Mouse (Mus musculus) liver, postnatal 0 days (tissue): ENCODE data around the gene Smarcb1.

ENCODE experiments used
- CTCF ChIP-seq: sonication (generic); IDR thresholded peaks from 2 replicates; pipeline ENCODE4 v1.5.1; 2016; ENCODE audit warnings: antibody characterized with exemption, low read depth
- EP300 ChIP-seq: IDR thresholded peaks from 2 replicates; pipeline ENCODE4 v1.6.1; 2016; ENCODE audit warnings: antibody characterized with exemption, low read depth, mild to moderate bottlenecking

DNA sequence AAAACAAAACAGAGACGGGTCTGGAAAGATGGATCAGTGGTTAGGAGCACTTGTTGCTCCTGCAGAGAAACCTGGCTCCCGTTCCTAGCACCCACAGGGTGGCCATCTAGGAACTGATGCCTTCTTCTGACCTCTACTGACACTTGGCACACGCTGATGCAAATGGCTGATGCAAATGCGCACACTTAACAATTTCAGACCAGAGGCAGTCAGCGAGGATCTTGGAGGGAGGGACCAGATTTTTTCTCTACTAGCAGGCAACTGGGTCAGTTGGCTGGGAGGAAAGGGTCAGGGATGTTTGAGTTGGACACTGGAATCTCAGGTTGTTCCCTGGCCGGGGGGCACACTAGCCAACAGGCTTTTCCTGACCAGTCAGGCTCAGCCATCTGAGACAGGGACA, 11.5 kb upstream of the Smarcb1 start, which contains the start of gene Chchd10:
- TF ChIP-seq CTCF (no peak), EP300 (no peak)
